Mouse (Mus musculus) intestine, postnatal 0 days (tissue): ENCODE results near the gene Btbd8. TPM values are rescaled to one million over a fixed set of nuclear protein-coding genes. Genes with fewer than 3 reads are reported as not detected.

Experiments used
- ATAC-seq: fragments of 200-750 bp; cut with Nextera tagmentation; 2 replicates; pipeline ENCODE4 v1.8.0; 2017; ENCODE audit warnings: mild to moderate bottlenecking, moderate TSS enrichment, moderate library complexity
- H3K27ac ChIP-seq: fragments of 300-500 bp; sonication (generic); 2 replicates; pipeline ENCODE4 v1.5.1; 2014; ENCODE audit warnings: mild to moderate bottlenecking, low read depth, low read length, moderate library complexity
- H3K27me3 ChIP-seq: fragments of 300-500 bp; sonication (generic); replicated peaks from 2 replicates; pipeline ENCODE4 v1.6.1; 2014; ENCODE audit warnings: low read length, mixed read lengths; ENCODE audit not compliant: control insufficient read depth, insufficient read depth
- H3K36me3 ChIP-seq: fragments of 300-500 bp; sonication (generic); 2 replicates; pipeline ENCODE4 v1.6.1; 2014; ENCODE audit warnings: mild to moderate bottlenecking, moderate library complexity; ENCODE audit not compliant: control insufficient read depth, insufficient read depth
- H3K4me1 ChIP-seq: fragments of 300-500 bp; sonication (generic); replicated peaks from 2 replicates; pipeline ENCODE4 v1.6.1; 2014; ENCODE audit warnings: antibody characterized with exemption, low read length, mixed read lengths; ENCODE audit not compliant: control insufficient read depth, insufficient read depth
- H3K4me2 ChIP-seq: fragments of 300-500 bp; sonication (generic); replicated peaks from 2 replicates; pipeline ENCODE4 v1.6.1; 2014; ENCODE audit warnings: low read depth, mild to moderate bottlenecking, moderate library complexity
- H3K4me3 ChIP-seq: fragments of 300-500 bp; sonication (generic); 2 replicates; pipeline ENCODE4 v1.5.1; 2014; ENCODE audit warnings: low read depth, low read length
- H3K9ac ChIP-seq: fragments of 300-500 bp; sonication (generic); 2 replicates; pipeline ENCODE4 v1.6.1; 2014; ENCODE audit warnings: mild to moderate bottlenecking, low read depth, low read length
- H3K9me3 ChIP-seq: fragments of 300-500 bp; sonication (generic); 2 replicates; pipeline ENCODE4 v1.6.1; 2016; ENCODE audit warnings: mixed run types; ENCODE audit not compliant: control insufficient read depth
- CTCF ChIP-seq: sonication (generic); IDR thresholded peaks from 2 replicates; pipeline ENCODE4 v1.5.1; 2016; ENCODE audit warnings: low read depth, mild to moderate bottlenecking, control low read depth, antibody characterized with exemption, moderate library complexity
- WGBS: fragments of 180-500 bp; shearing (Covaris S2); extraction: QIAGEN DNeasy Blood & Tissue Kit; methylation state at CpG from one replicate; pipeline ENCODE4 v1.1.7; 2014; 5-methylcytosine and 5-hydroxymethylcytosine counted together
- polyA plus RNA-seq: library from polyadenylated mRNA; unstranded; fragments of >200 nt; fragmentation: Nextera tagmentation; extraction: Ambion mirVana; gene quantifications from 2 replicates; pipeline ENCODE4 v1.2.1, GENCODE M21; 2015

Btbd8 gene
- polyA plus RNA-seq, 1 experiment from 2014 or later, result 1.3 TPM

- WGBS, result 93% methylated on average over 3 of the region's 3 CpGs
- TF ChIP-seq CTCF, result no peak
Observed at GRCm38 (mm10) chr5:107515453-107515852, 77.7 kb downstream of the Btbd8 start.

GRCm38 (mm10) chr5:107516087-107516486, 78.3 kb downstream of the Btbd8 start:
- no peak overlapping the region for H3K9ac ChIP-seq
- no peaks in the 10 kb centered on the region for H3K9me3 ChIP-seq
- no peaks in the 10 kb centered on the region for H3K36me3 ChIP-seq
- no peak overlapping the region for H3K4me3 ChIP-seq
- H3K27ac ChIP-seq, result no peak overlapping the region
- H3K4me2 ChIP-seq, result no peak overlapping the region
- TF ChIP-seq CTCF, result no peak
- no peaks in the 10 kb centered on the region for H3K4me1 ChIP-seq
- ATAC-seq, result no peak
- 94% methylated on average over 1 of the region's 1 CpGs for WGBS
- H3K27me3 ChIP-seq, result no peaks in the 10 kb centered on the region

More at GRCm38 (mm10) chr5:107515453-107515852, 77.7 kb downstream of the Btbd8 start:
- Histone ChIP-seq H3K9ac (no peak overlapping the region), H3K4me1 (no peaks in the 10 kb centered on the region), H3K27ac (no peak overlapping the region), H3K27me3 (no peaks in the 10 kb centered on the region), H3K4me3 (no peak overlapping the region), H3K9me3 (no peaks in the 10 kb centered on the region), H3K4me2 (no peak overlapping the region), H3K36me3 (no peaks in the 10 kb centered on the region)
- ATAC-seq, result no peak

GRCm38 (mm10) chr5:107518602-107519001, 80.8 kb downstream of the Btbd8 start:
- Histone ChIP-seq H3K4me3 (no peak overlapping the region), H3K36me3 (no peaks in the 10 kb centered on the region), H3K9me3 (no peaks in the 10 kb centered on the region), H3K27ac (no peak overlapping the region), H3K4me2 (no peak overlapping the region), H3K27me3 (no peaks in the 10 kb centered on the region), H3K4me1 (no peaks in the 10 kb centered on the region), H3K9ac (no peak overlapping the region)
- 83% methylated on average over 4 of the region's 4 CpGs for whole genome bisulfite sequencing
- no peak for TF ChIP-seq CTCF
- ATAC-seq, result no peak

GRCm38 (mm10) chr5:107521386-107521785, 83.6 kb downstream of the Btbd8 start:
- Histone ChIP-seq H3K4me1 (no peaks in the 10 kb centered on the region), H3K27ac (no peak overlapping the region), H3K9ac (no peak overlapping the region), H3K4me3 (no peak overlapping the region), H3K9me3 (no peaks in the 10 kb centered on the region), H3K4me2 (no peak overlapping the region), H3K27me3 (no peaks in the 10 kb centered on the region), H3K36me3 (no peaks in the 10 kb centered on the region)
- TF ChIP-seq CTCF, result no peak
- ATAC-seq, result no peak
- 55% methylated on average over 6 of the region's 6 CpGs for WGBS

- H3K27me3 ChIP-seq, result no peaks in the 10 kb centered on the region
- H3K4me2 ChIP-seq, result no peak overlapping the region
- ATAC-seq, result no peak
- no peak overlapping the region for H3K27ac ChIP-seq
- H3K36me3 ChIP-seq, result no peaks in the 10 kb centered on the region
- no peak overlapping the region for H3K4me3 ChIP-seq
- 72% methylated on average over 7 of the region's 7 CpGs for WGBS
- H3K9ac ChIP-seq, result no peak overlapping the region
- no peak for TF ChIP-seq CTCF
- H3K9me3 ChIP-seq, result no peaks in the 10 kb centered on the region
- H3K4me1 ChIP-seq, result no peaks in the 10 kb centered on the region
Observed at GRCm38 (mm10) chr5:107521897-107522296, 84.1 kb downstream of the Btbd8 start.

- H3K36me3 ChIP-seq, result no peaks in the 10 kb centered on the region
- H3K4me2 ChIP-seq, result no peak overlapping the region
- H3K9me3 ChIP-seq, result no peaks in the 10 kb centered on the region
- 77% methylated on average over 10 of the region's 10 CpGs for WGBS
- no peak overlapping the region for H3K9ac ChIP-seq
- H3K4me1 ChIP-seq, result no peaks in the 10 kb centered on the region
- H3K27me3 ChIP-seq, result no peaks in the 10 kb centered on the region
- H3K4me3 ChIP-seq, result no peak overlapping the region
- H3K27ac ChIP-seq, result no peak overlapping the region
- ATAC-seq, result no peak
- no peak for TF ChIP-seq CTCF
Observed at GRCm38 (mm10) chr5:107524281-107524680, 86.5 kb downstream of the Btbd8 start.

- Histone ChIP-seq H3K27ac (no peak overlapping the region), H3K4me2 (no peak overlapping the region), H3K4me3 (no peak overlapping the region), H3K9ac (no peak overlapping the region), H3K27me3 (no peaks in the 10 kb centered on the region), H3K9me3 (no peaks in the 10 kb centered on the region), H3K4me1 (no peaks in the 10 kb centered on the region), H3K36me3 (no peaks in the 10 kb centered on the region)
- WGBS, result 87% methylated on average over 3 of the region's 3 CpGs
- no peak for ATAC-seq
- TF ChIP-seq CTCF, result no peak
Observed at GRCm38 (mm10) chr5:107528856-107529255, 91.1 kb downstream of the Btbd8 start.
